Mouse (Mus musculus) liver, embryonic 14.5 days (tissue): ENCODE measurements at regions not wholly inside any gene's neighbourhood (a gene's known extent, or its start where the extent isn't known, plus 50 kb on each side); places are given as distances from the start of the nearest gene placed in this dataset.
A peak's percentile ranks its signal among the peaks of the same experiment; 100 is the strongest.

Source experiments
- ATAC-seq: fragments of 200-750 bp; cut with Nextera tagmentation; 2 replicates; pipeline ENCODE4 v1.8.0; 2017; ENCODE audit warnings: moderate number of reproducible peaks, mild to moderate bottlenecking, moderate library complexity; ENCODE audit not compliant: insufficient read depth
- DNase-seq, 3 experiments: peaks; one replicate each; pipeline ENCODE4 v3.0.0-alpha.2; 2012 to 2013; ENCODE audit warnings: low read depth in 3 of 3, low spot score in 3 of 3
- H3K27ac ChIP-seq: fragments of 300-500 bp; sonication (generic); 2 replicates; pipeline ENCODE4 v1.5.1; 2014; ENCODE audit warnings: moderate library complexity, mild to moderate bottlenecking, control low read depth, inconsistent platforms
- H3K27me3 ChIP-seq: fragments of 300-500 bp; sonication (generic); 2 replicates; pipeline ENCODE4 v1.6.1; 2014; ENCODE audit warnings: mild to moderate bottlenecking, low read length, moderate library complexity; ENCODE audit not compliant: control insufficient read depth, insufficient read depth
- H3K36me3 ChIP-seq: fragments of 300-500 bp; sonication (generic); replicated peaks from 2 replicates; pipeline ENCODE4 v1.6.1; 2014; ENCODE audit warnings: low read depth; ENCODE audit not compliant: control insufficient read depth, insufficient read depth
- H3K4me1 ChIP-seq, 2 experiments: fragments of 200-500 bp in 1 of 2; fragments of 300-500 bp in 1 of 2; sonication (generic) in 1 of 2; replicated peaks; 2 replicates each; pipeline ENCODE4 v1.6.1; 2012 to 2014; ENCODE audit warnings: antibody characterized with exemption in 1 of 2, inconsistent platforms in 1 of 2, low read length in 1 of 2; ENCODE audit not compliant: control insufficient read depth in 2 of 2, insufficient read depth in 2 of 2
- H3K4me2 ChIP-seq: fragments of 300-500 bp; sonication (generic); 2 replicates; pipeline ENCODE4 v1.6.1; 2014; ENCODE audit warnings: low read depth, mild to moderate bottlenecking, control low read depth, moderate library complexity
- H3K4me3 ChIP-seq, 2 experiments: fragments of 200-500 bp in 1 of 2; fragments of 300-500 bp in 1 of 2; sonication (generic) in 1 of 2; 2 replicates each; pipeline ENCODE4 v1.5.1; 2012 to 2014; ENCODE audit warnings: low read depth in 2 of 2, low read length in 2 of 2, mild to moderate bottlenecking in 2 of 2, control low read depth in 1 of 2, inconsistent platforms in 1 of 2, moderate library complexity in 1 of 2; ENCODE audit not compliant: insufficient read depth in 1 of 2
- H3K9ac ChIP-seq: fragments of 300-500 bp; sonication (generic); replicated peaks from 2 replicates; pipeline ENCODE4 v1.6.1; 2014; ENCODE audit warnings: mild to moderate bottlenecking, control low read depth, moderate library complexity
- H3K9me3 ChIP-seq: fragments of 300-500 bp; sonication (generic); 2 replicates; pipeline ENCODE4 v1.6.1; 2016; ENCODE audit warnings: low read length, mixed read lengths; ENCODE audit not compliant: control insufficient read depth
- CTCF ChIP-seq: IDR thresholded peaks from 2 replicates; pipeline ENCODE4 v1.5.1; 2016; ENCODE audit warnings: antibody characterized with exemption, low read depth, control low read depth
- EP300 ChIP-seq: IDR thresholded peaks from 2 replicates; pipeline ENCODE4 v1.6.1; 2016; ENCODE audit warnings: antibody characterized with exemption, low read depth
- WGBS: fragments of 180-500 bp; shearing (Covaris S2); extraction: QIAGEN DNeasy Blood & Tissue Kit; methylation state at CpG from one replicate; pipeline ENCODE4 v1.1.7; 2014; ENCODE audit not compliant: insufficient replicate concordance; 5-methylcytosine and 5-hydroxymethylcytosine counted together

- H3K27ac ChIP-seq: no peak overlapping the region
- TF ChIP-seq CTCF (no peak), EP300 (no peak)
- H3K4me3 ChIP-seq: no peak overlapping the region
- no peaks in the 10 kb centered on the region for H3K27me3 ChIP-seq
- H3K36me3 ChIP-seq: no peaks in the 10 kb centered on the region
- H3K9me3 ChIP-seq: no peaks in the 10 kb centered on the region
- no peak overlapping the region for H3K4me2 ChIP-seq
- 37% methylated on average over 2 of the region's 2 CpGs for WGBS
- no peak overlapping the region for H3K9ac ChIP-seq
- no peak for ATAC-seq
- DNase-seq: no peak
- no peaks in the 10 kb centered on the region for H3K4me1 ChIP-seq
Measured at GRCm38 (mm10) chr2:77342416-77342815, 62.0 kb upstream of the Sestd1 start.

GRCm38 (mm10) chr2:77341575-77342332 lies 61.4 kb upstream of the Sestd1 start:
- ATAC-seq: no peak

DNA sequence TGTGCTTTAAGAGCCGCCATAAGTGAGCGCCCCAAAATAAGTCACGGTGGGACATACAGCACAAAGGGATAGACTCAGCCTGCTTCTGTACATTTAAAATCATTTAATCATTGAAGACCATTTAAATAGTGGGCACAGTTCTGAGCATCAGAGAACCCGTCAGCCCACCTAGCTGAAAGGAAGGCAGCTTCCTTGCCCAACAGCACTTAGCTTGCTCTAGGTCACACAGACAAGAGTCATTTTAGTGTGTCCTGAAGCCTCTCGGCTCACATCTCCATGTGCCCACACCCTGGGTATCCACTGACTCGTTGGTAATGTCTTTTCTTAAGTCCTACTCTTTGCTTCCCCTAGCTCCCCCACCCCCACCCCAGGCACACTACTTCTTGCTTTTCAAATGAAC lies 59.7 kb upstream of the Sestd1 start:
- H3K9me3 ChIP-seq: no peaks in the 10 kb centered on the region
- H3K4me2 ChIP-seq: no peak overlapping the region
- H3K9ac ChIP-seq: no peak overlapping the region
- no peak overlapping the region for H3K27ac ChIP-seq
- 63% methylated on average over 6 of the region's 6 CpGs for WGBS
- TF ChIP-seq CTCF: no peak
- no peak for TF ChIP-seq EP300
- no peaks in the 10 kb centered on the region for H3K4me1 ChIP-seq
- no peak overlapping the region for H3K4me3 ChIP-seq
- DNase-seq (no peak), ATAC-seq (no peak)
- H3K36me3 ChIP-seq: no peaks in the 10 kb centered on the region
- no peaks in the 10 kb centered on the region for H3K27me3 ChIP-seq

More at GRCm38 (mm10) chr2:77341575-77342332, 61.4 kb upstream of the Sestd1 start:
- H3K9ac ChIP-seq: no peak overlapping the region
- peak; percentile 58 to 64 (median 62) for DNase-seq
- TF ChIP-seq EP300 (no peak), CTCF (peak; percentile 92)
- no peaks in the 10 kb centered on the region for H3K4me1 ChIP-seq
- H3K4me3 ChIP-seq: no peak overlapping the region
- H3K36me3 ChIP-seq: no peaks in the 10 kb centered on the region
- no peak overlapping the region for H3K4me2 ChIP-seq
- H3K27ac ChIP-seq: no peak overlapping the region
- H3K27me3 ChIP-seq: no peaks in the 10 kb centered on the region
- 27% methylated on average over 12 of the region's 12 CpGs for WGBS
- no peaks in the 10 kb centered on the region for H3K9me3 ChIP-seq

GRCm38 (mm10) chr2:77337786-77338406 lies 57.5 kb upstream of the Sestd1 start:
- Histone ChIP-seq H3K4me1 (no peaks in the 10 kb centered on the region), H3K27ac (no peak overlapping the region), H3K36me3 (no peaks in the 10 kb centered on the region), H3K9me3 (no peaks in the 10 kb centered on the region), H3K27me3 (no peaks in the 10 kb centered on the region), H3K4me3 (no peak overlapping the region), H3K4me2 (no peak overlapping the region), H3K9ac (no peak overlapping the region)
- DNase-seq (no peak), ATAC-seq (no peak)
- 47% methylated on average over 3 of the region's 3 CpGs for WGBS
- no peak for TF ChIP-seq CTCF
- no peak for TF ChIP-seq EP300

- H3K4me3 ChIP-seq: no peak overlapping the region
- H3K4me2 ChIP-seq: no peak overlapping the region
- no peaks in the 10 kb centered on the region for H3K27me3 ChIP-seq
- 44% methylated on average over 3 of the region's 3 CpGs for WGBS
- H3K9me3 ChIP-seq: no peaks in the 10 kb centered on the region
- ATAC-seq (no peak), DNase-seq (no peak)
- no peak overlapping the region for H3K27ac ChIP-seq
- TF ChIP-seq EP300 (no peak), CTCF (no peak)
- H3K4me1 ChIP-seq: no peaks in the 10 kb centered on the region
- no peaks in the 10 kb centered on the region for H3K36me3 ChIP-seq
- no peak overlapping the region for H3K9ac ChIP-seq
Measured at GRCm38 (mm10) chr2:77337318-77337717, 56.9 kb upstream of the Sestd1 start.
